Mouse (Mus musculus): ENCODE measurements around the gene Pmfbp1. TPM values are rescaled to one million over a fixed set of nuclear protein-coding genes. Genes with fewer than 3 reads are reported as not detected.
A peak's percentile ranks its signal among the peaks of the same experiment; 100 is the strongest.

Gene Pmfbp1
- total RNA-seq, 2 experiments from 2014 or later = 0.28 TPM

DNA sequence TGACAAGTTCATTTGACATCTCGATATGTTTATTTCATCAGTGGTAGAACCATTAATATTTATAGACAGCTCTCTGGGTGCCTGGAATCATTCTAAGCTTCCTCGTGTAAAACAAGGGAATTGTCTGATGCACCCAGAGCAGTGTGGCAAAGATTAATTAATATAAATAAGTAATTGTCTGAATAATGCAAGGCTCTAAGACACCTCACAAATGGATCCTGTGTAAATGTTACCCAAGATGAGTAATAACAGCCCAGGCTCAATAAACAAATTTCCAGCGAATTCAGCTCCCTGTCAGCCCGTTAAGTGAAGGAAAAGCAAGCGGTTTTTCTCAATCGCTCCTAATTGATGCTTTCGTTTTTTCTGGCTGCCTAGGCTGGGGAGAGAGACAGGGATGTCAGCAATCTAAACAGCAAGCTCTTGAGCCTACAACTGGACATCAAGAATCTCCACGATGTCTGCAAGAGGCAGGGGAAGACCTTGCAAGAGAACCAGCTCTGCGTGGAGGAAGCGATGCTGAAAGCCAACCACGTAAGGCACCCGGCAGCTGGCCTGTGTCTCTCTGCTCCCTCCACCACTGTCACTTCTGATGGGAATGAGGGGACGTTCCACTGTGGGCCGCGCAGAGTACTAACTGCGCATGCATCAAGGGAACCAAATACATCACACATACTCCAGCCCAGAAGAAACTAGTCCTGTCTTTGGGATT lies 5.3 kb downstream of the Pmfbp1 start:
- DNase-seq (ENCODE audit: low spot score in 2 of 2) = no peak

DNA sequence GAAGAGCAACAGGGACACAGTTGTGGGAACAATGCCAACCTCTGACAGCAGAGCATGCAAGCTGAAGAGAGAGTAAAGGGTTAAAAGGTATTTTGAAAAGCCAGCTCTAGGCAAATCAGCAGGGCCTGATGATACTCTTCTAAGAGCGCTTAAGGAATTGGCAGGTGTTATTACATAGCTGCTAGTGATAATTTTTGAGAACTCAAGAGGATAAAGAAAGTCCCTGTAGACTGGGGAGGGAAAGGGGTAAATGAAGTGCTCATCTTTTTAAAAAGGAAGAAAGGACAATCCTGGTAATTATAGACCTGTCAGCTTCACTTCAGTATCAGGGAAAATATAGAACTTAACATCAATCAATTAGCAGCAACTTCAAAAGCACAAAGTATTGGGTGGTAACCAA lies 9.7 kb downstream of the Pmfbp1 start:
- DNase-seq (ENCODE audit: low spot score in 2 of 2) = no peak

DNA sequence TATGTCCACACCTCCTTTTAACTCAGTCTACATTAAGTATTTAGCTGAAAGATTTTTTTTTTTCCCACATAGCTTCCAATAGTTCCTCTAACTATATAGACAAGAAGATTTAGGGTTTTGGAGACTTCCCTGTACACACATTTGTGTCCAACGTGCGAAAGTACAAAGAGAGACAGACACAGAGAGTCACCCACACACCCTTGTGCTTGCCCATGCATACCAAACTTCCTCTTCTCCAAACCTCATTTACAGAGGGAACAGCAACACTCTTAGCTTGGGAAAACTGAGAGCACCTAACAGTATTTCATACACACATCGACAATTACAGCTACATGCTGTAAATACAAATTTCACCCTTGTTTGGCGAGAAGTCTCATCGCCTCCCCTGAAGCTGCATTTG lies 11.7 kb downstream of the Pmfbp1 start:
- peak in 1 of 2 experiments; percentile 9 for DNase-seq (ENCODE audit: low spot score in 2 of 2)

DNA sequence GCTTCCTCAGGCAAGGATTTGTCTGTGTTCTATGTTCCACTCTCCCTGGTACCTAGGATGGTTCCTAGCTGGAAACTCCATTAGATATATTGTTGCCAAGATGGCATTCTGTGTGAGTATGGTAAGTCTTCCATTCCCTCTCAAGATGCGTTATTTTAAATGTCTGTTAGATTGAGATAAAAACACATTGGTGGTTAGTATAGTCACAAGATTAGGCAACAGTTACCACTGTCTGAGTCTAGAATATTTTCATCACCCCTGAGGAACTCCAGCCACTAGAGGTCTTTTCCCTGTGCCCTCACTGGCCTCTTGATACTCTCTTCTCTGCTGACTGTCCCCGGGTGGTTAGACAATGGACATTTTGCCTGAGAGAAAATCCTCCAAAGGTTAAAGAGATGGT lies 30.2 kb downstream of the Pmfbp1 start:
- DNase-seq (ENCODE audit: low spot score in 2 of 2) = no peak

DNA sequence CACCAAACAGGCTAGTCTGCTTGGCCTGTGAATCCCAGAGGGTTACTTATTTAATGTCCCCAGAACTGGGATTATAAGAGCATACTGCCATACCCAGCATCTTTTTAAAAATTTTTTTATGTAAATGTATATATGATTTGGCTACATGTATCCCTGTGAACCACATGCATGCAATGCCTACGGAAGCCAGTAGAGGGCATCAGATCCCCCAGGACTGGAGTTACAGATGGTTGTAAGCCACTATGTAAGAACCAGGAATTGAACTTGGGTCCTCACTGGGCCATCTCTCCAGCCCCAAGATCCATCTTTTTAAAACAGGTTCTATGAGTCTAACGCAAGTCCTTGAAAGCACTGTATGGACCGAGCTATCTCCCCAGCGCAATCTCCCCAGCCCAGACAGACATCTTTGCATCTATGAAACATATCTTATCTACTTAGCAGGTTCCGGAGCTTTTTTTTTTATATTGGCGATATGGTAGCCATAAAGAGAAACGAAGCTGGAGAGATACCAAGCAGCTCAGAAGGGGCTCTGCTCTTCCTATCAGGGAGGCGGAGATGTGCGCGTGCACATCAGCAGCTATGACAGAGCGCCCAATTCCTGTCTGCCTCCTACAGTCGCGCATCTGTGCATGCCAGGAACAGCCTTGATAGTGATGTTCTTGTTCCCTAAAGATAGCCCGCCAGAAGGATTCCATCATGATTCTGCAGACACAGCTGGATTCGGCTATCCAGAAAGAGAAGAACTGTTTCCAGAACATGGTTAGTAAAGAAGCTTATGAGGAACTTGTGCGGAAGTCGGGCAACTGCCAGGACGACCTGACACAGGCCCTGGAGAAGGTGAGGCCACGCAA lies 41.5 kb downstream of the Pmfbp1 start:
- peak in 1 of 2 experiments; percentile 43 for DNase-seq (ENCODE audit: low spot score in 2 of 2)

DNA sequence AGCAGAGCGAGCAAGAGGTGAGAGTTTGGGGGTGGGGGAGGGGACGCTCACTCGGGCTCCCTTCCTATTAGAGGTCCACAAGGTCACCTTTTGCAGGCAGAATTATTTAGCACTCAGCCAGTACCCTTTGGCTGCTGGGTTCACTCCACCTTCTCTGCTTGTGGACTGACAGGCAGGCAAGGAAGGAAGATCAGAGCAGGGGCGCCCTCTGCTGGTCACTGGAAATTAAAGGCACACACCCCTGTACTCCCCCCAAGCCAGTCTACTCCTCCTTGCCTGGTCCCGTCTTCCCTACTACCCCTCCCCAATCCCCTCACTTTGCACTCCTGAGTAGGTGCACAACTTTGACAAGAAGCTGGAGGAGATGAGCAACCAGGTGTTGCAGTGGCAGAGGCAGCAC lies 42.9 kb downstream of the Pmfbp1 start:
- DNase-seq (ENCODE audit: low spot score in 2 of 2) = peak; percentile 86 to 91

DNA sequence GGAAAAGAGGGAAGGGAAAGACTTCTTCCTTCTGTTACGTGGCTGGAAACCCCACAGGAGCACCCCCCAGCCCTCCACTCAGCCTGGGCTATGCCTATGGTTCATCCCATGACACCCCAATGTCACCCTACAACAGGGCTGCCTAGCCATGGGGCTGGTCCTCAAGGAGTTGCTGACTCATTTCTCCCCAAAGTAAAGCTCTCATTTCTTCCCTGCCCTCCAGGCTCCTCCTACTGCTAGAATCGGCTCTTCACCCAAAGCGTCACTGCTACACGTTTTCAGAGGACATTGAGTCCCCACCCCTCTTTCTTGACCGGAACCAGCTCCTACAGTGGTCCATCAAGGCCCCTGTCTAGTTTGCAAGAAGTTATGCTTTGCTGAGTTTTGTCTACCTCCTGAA lies 48.3 kb downstream of the Pmfbp1 start:
- DNase-seq (ENCODE audit: low spot score in 2 of 2) = no peak

DNA sequence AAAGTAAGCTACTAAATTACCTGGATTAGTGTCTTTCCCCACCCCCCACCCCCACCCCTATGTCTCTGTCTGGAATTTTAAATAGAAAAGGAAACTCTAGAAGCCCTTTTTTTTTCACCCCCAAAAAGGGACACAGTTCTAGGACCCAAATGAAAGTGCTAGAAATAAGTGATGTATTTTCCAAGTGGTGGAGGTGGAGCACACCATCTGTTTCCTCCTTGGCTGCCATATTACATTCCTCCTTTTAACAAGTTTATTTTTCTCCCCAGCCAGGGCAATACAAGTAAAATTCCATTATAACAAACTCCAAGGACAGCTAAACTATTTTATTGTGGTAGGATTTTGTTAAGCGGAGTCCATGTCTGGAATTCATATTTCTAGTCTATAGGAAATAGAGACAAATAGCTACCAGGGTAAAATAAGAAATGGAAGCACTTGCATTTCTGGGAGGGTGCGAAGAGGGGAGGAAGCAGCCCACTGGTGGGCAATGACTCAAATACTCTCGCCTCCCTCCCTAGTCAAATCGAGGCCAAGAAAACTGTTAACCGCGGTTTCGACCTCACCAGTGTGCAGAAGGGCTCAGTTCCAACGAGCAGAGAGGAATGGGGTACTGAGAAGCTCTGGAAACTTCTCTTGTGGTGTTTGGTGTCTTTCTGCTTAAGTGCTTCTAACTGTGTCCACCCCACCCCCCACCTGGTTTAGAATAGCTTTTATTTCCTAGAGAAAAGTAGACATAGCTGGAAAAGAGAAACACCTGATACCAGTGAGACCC lies 49.1 kb downstream of the Pmfbp1 start:
- DNase-seq (ENCODE audit: low spot score in 2 of 2) = peak in 1 of 2 experiments; percentile 39

DNA sequence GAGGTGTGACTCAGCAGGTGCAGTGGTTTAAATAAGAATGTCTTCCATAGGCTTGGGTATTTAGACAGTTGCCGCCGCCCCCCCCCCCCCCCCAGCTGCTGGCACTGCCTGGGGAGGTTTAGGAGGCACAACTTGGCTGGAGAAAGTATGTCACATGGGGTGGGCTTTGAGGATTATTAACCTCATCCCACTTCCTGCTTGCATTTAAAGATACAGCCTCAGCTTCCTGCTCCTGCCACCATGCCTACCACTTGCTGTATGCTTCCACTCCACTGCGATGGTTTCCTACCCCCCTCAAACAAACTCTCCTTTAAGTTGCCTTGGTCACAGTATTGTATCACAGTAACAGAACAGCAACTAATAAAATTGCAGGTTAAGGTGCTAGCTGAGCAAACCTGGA lies 50.2 kb downstream of the Pmfbp1 start:
- DNase-seq (ENCODE audit: low spot score in 2 of 2) = no peak

DNA sequence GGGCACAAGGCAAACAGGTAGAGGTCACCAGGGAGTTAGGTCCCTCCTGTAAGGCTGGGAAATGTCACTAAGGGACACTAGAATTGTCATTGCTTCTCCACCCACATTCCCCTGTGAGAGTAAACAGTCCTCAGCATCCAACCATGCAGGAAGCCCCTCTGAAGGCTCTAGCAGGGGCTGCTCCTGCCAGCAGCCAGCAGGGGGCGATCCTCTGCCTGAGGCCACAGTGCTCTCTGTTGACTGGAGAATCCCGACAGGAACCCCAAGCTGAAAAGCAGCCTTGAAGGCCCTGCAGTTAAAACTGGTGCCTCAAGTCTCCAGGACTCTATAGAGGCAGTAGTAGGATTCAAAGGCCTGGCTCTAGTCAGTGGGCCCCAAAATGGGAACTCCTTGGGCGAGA lies 57.8 kb downstream of the Pmfbp1 start:
- no peak for DNase-seq (ENCODE audit: low spot score in 2 of 2)

DNA sequence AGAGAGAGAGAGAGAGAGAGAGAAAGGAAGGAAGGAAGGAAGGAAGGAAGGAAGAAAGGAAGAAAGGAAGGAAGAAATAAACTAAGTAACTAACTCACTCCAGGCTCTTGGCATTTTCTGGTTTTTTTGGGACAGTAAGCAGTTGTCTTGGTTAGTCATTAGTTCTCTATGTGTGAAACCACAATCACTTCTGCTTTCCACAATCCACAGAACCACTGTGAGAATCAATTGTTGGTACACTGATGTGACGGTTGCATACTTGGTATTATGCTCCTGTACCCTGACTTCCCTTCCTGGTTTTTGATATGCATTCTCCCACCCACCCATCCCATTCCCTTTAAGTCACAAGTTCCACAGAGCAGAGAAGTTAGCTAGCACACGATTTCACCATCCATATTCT lies 70.1 kb downstream of the Pmfbp1 start:
- no peak for DNase-seq (ENCODE audit: low spot score in 2 of 2)

DNA sequence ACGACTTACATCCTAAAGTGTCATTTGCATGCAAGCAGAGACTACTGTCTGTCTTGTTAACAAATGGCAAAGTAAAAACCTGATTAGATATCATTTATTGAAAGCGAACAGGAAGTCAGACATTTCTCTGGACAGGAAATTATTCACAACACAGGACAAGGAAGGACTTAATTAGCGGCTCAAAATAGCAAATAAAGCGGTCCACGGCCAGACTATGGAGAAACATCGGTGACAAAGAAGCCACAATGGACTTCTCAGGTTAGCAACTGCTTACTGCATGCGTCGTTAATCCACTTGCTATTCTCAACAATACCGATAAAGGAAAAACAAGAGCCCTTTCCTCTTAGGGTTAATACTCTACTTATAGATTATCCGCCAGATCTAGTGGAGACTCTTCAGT lies 70.9 kb downstream of the Pmfbp1 start:
- DNase-seq (ENCODE audit: low spot score in 2 of 2) = no peak

DNA sequence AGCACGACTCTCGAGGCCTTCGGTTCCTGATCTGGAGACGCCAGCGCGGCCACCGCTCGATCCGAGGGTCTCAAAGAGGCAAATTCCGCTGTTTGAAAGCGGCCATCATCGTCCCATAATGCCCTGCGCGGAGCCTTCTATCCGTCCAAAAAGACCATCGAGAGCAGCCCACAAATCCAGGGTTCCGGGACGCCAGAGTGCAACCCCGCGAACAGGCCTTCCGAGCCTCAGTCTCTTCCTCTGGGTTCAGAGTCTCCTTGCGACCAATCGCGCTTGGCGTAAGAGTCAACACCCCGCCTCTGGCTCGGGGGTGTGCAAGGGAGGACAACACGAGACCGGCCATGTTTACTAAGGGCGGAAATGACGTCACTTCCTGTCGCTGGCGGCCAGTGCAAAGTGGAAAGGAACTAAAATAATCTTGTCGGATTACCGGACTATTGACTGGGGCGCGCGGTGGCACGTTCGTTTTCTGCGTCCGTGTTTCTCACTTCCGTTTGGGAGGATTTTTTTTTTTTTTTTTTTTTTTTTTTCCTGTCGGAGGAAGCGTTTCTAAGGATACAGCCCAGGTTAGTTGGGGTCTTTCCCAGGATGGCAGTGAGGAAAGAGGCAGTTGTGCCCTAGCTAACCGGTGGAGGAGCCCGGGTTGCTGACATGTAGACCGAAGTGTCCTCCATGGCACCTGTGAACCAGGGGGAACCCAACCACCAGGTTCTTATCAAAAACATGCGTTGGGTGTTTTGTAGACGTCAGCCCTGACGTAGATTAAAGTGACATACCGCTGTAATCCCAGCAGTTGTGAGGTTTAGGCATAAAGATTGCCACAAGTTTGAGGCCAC lies 71.9 kb downstream of the Pmfbp1 start, which contains the start of the genes Dhx38 and Txnl4b:
Gene Dhx38, minus strand, starts transcription at position 364 of the 836 bp plus-strand sequence.
Gene Txnl4b, plus strand, starts transcription at position 395 of the 836 bp plus-strand sequence.
- peak; percentile 99 for DNase-seq (ENCODE audit: low spot score in 2 of 2)

DNA sequence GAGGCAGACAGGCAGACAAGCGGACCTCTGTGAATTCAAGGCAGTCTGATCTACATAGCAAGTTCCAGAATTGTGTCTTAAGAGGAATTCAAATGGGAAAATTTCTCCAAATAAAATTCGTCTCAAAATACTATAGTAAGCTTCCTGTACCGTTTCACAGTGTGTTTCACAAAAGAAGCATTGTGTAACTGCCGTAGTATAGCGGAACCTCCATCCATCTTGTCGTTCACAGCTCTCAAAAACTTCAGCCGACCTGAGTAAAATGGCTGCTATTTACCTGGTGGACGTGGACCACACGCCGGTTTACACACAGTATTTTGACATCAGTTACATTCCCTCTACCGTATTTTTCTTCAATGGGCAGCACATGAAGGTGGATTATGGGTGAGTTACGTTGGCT lies 77.3 kb downstream of the Pmfbp1 start:
- DNase-seq (ENCODE audit: low spot score in 2 of 2) = no peak

DNA sequence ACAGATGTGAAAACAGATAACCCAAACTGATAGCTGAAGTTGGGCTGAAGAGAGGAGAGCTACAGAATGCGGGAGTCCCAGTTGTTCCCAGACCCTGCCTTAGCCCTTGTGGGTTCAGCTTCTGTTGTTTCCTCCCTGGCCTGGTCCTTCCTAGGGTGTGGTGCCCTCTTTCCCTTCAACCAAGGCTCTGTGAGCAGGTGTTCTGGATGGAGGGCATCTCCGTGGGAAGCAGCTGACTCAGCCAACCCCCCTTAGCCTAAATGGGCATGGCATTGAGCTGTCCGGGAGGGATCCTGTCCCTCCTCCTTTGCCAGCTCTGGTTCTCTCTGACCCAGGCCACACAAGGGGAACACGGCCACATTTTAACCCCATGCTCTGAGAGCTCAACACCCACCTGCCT lies 82.5 kb downstream of the Pmfbp1 start:
- no peak for DNase-seq (ENCODE audit: low spot score in 2 of 2)

DNA sequence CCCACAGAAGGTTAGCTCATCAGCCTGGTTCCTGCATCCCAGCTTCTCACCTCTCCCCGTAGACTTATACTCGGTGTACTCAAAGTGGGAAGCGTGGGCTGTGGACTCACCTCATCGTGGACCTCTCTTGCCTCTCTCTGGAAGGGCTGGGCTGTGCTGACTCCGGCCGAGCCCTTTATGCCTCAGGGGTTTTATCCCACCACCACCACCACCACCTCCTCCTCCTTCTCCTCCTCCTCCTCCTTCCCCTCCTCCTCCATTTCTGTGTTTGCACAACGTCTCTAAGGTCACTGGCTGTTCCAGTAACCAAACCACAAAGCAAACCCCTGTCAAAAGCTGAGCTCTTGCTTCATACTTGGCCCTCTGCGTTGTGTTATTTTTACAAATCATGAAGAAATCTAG lies 85.1 kb downstream of the Pmfbp1 start, which contains the start of gene Hp:
Gene Hp, minus strand, starts transcription at position 273 of the 402 bp plus-strand sequence.
- no peak for DNase-seq (ENCODE audit: low spot score in 2 of 2)

DNA sequence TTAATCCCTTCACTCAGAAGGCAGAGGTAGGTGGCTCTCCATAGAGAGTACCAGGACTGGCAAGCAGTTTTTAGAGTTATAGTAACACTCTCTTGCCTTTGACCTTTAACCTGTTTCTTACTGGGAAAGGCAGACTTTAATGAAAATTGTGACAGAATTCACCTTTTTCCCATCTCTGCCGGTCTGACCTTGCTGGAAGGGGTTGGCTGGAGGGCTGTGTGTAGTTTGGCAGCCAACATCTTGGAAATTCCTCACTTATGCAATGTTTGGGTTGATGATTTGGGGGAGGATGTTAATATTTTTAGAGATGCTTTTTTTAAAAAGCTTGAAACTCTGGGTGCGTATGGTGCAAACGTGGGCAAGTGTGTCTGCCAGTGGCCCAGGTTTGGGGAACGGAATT lies 90.5 kb downstream of the Pmfbp1 start:
- DNase-seq (ENCODE audit: low spot score in 2 of 2) = no peak

DNA sequence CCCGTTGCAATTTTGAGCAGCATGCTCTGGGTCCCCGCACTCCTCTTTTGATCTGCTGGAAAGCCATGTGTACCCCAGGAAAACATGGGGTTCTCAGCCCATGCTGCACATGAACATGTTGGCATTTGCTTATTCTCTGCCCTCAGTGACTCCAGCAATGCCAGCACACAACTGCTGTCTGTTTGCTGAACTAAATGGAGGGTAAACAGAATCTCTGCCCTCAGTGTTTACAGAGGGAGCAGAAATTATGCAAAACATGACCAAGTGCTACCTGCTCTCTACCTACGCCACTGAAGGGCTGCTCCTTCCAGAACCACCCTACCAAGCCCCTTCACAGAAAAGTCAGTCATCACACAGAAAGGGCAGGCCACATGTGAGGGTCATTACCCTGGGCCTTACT lies 91.0 kb downstream of the Pmfbp1 start:
- no peak for DNase-seq (ENCODE audit: low spot score in 2 of 2)

DNA sequence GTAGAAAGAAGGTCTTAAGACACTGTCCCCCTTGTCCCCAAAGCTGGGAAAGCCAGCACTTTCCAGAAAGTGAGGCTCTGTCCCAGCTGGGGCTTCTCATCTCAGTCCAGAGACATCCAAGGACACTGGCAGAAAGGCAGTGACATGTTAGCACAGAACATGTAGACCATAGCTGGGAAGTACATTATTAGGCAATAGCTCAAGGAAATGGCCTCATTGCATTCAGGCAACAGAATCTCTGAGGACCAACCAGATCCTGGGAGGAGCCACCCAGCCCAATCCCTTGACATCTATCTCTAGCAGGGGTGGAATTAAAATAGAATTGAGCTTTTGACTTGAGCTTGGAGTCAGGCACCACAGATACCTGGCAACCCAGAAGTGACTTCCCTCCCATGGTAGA lies 91.8 kb downstream of the Pmfbp1 start:
- DNase-seq (ENCODE audit: low spot score in 2 of 2) = no peak

DNA sequence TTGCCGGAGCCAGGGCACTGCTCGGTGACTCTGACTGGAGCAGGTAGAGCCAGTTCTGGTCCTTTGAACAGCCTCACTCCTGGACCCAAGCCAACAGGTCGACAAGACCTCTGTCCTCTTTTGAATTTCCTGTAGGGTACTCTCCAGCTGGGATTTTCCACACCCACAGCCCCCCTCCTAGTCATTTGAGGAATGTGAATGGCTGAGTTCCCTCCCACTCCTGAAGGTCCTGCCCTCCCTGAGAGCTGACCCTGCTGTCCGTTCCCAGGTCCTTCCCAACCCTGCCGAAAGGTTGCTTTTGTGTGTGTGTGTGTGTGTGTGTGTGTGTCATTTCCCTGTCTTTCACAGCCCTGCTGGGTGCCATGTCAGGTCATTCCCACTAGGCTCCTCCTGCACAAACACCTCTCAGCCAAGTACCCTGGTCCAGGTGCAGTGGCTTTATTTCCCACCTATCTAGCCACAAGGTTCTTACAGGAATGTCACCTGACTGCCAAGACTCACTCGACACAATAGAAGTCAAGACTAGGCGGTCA lies 93.2 kb downstream of the Pmfbp1 start:
- no peak for DNase-seq (ENCODE audit: low spot score in 2 of 2)

All from left cerebral cortex, adult 18-20 months (tissue).